Mouse (Mus musculus) heart, embryonic 11.5 days (tissue): ENCODE data around the gene Ms4a15. TPM values are rescaled to one million over a fixed set of nuclear protein-coding genes. Genes with fewer than 3 reads are reported as not detected.

Experiments
- ATAC-seq: fragments of 200-750 bp; cut with Nextera tagmentation; replicated peaks from 2 replicates; pipeline ENCODE4 v1.8.0; 2017; ENCODE audit warnings: moderate library complexity; ENCODE audit not compliant: insufficient number of reproducible peaks, low FRiP score, low TSS enrichment
- H3K27ac ChIP-seq: fragments of 300-500 bp; sonication (generic); 2 replicates; pipeline ENCODE4 v1.5.1; 2014; ENCODE audit warnings: mild to moderate bottlenecking, low read depth, low read length
- H3K27me3 ChIP-seq: fragments of 300-500 bp; sonication (generic); 2 replicates; pipeline ENCODE4 v1.6.1; 2014; ENCODE audit warnings: mild to moderate bottlenecking, low read length, mixed read lengths; ENCODE audit not compliant: control insufficient read depth, insufficient read depth
- H3K36me3 ChIP-seq: fragments of 300-500 bp; sonication (generic); 2 replicates; pipeline ENCODE4 v1.6.1; 2014; ENCODE audit warnings: mild to moderate bottlenecking, low read length, moderate library complexity, mixed read lengths; ENCODE audit not compliant: control insufficient read depth, insufficient read depth
- H3K4me1 ChIP-seq: fragments of 300-500 bp; sonication (generic); 2 replicates; pipeline ENCODE4 v1.6.1; 2014; ENCODE audit warnings: low read length; ENCODE audit not compliant: control insufficient read depth, insufficient read depth
- H3K4me2 ChIP-seq: fragments of 300-500 bp; sonication (generic); 2 replicates; pipeline ENCODE4 v1.6.1; 2014; ENCODE audit warnings: mild to moderate bottlenecking, moderate library complexity
- H3K4me3 ChIP-seq: fragments of 300-500 bp; sonication (generic); 2 replicates; pipeline ENCODE4 v1.5.1; 2014; ENCODE audit warnings: low read depth, low read length
- H3K9ac ChIP-seq: fragments of 300-500 bp; sonication (generic); 2 replicates; pipeline ENCODE4 v1.6.1; 2014; ENCODE audit warnings: mild to moderate bottlenecking, low read depth, low read length, moderate library complexity
- H3K9me3 ChIP-seq: fragments of 300-500 bp; sonication (generic); replicated peaks from 2 replicates; pipeline ENCODE4 v1.6.1; 2016; ENCODE audit warnings: low read length; ENCODE audit not compliant: control insufficient read depth
- WGBS: fragments of 180-500 bp; shearing (Covaris S2); extraction: QIAGEN DNeasy Blood & Tissue Kit; methylation state at CpG from one replicate; pipeline ENCODE4 v1.1.7; 2014; ENCODE audit not compliant: insufficient replicate concordance; 5-methylcytosine and 5-hydroxymethylcytosine counted together
- polyA plus RNA-seq: library from polyadenylated mRNA; unstranded; fragments of >200 nt; fragmentation: Nextera tagmentation; extraction: Ambion mirVana; gene quantifications from 2 replicates; pipeline ENCODE4 v1.2.1, GENCODE M21; 2014

Ms4a15 gene
- polyA plus RNA-seq, 1 experiment from 2014 or later, result not detected

- Histone ChIP-seq H3K4me1 (peaks cover 15% of the 10 kb centered on the region; the same call in 1 of the 2 replicates), H3K27me3 (no peaks in the 10 kb centered on the region), H3K27ac (no peak overlapping the region), H3K9me3 (no peaks in the 10 kb centered on the region), H3K4me3 (peak overlapping the region; percentile 38), H3K36me3 (peaks cover 21% of the 10 kb centered on the region), H3K4me2 (peak overlapping the region; percentile 83), H3K9ac (peak overlapping the region; percentile 56)
- peak; percentile 56; the same call in 1 of the 2 replicates for ATAC-seq
- 19% methylated on average over 37 of the region's 37 CpGs for whole genome bisulfite sequencing
Observed at GRCm38 (mm10) chr19:10940097-10940800, 52.8 kb downstream of the Ms4a15 start.

GRCm38 (mm10) chr19:10938771-10939170 is 54.3 kb downstream of the Ms4a15 start:
- Histone ChIP-seq H3K4me1 (peaks cover 15% of the 10 kb centered on the region; the same call in 1 of the 2 replicates), H3K9me3 (no peaks in the 10 kb centered on the region), H3K27ac (no peak overlapping the region), H3K4me3 (no peak overlapping the region), H3K36me3 (peaks cover 10% of the 10 kb centered on the region; the same call in 1 of the 2 replicates), H3K27me3 (no peaks in the 10 kb centered on the region), H3K9ac (no peak overlapping the region), H3K4me2 (no peak overlapping the region)
- 14% methylated on average over 3 of the region's 3 CpGs for WGBS
- no peak for ATAC-seq

- H3K36me3 ChIP-seq, result no peaks in the 10 kb centered on the region
- peaks cover 15% of the 10 kb centered on the region; the same call in 1 of the 2 replicates for H3K4me1 ChIP-seq
- H3K9ac ChIP-seq, result 0 out of 2 replicates have a peak within 1 kb of the TSS, but pooled peaks have one; percentile 44
- no peaks in the 10 kb centered on the region for H3K27me3 ChIP-seq
- no peak within 1 kb of the TSS for H3K4me3 ChIP-seq
- no peak within 1 kb of the TSS for H3K27ac ChIP-seq
- H3K9me3 ChIP-seq, result no peaks in the 10 kb centered on the region
- WGBS, result 16% methylated on average over 5 of the region's 5 CpGs
- H3K4me2 ChIP-seq, result 0 out of 2 replicates have a peak within 1 kb of the TSS, but pooled peaks have one; percentile 9
- no peak for ATAC-seq
Observed at GRCm38 (mm10) chr19:10937110-10937563, 55.9 kb downstream of the Ms4a15 start, which contains the start of gene Ptgdr2. Gene Ptgdr2, plus strand, starts transcription at chr19:10937160.

- no peak for ATAC-seq
Observed at GRCm38 (mm10) chr19:10936077-10936476, 57.0 kb downstream of the Ms4a15 start.

GRCm38 (mm10) chr19:10935029-10935428 is 58.0 kb downstream of the Ms4a15 start:
- Histone ChIP-seq H3K27ac (peak overlapping the region; percentile 62; the same call in 1 of the 2 replicates), H3K9me3 (no peaks in the 10 kb centered on the region), H3K27me3 (no peaks in the 10 kb centered on the region), H3K4me2 (no peak overlapping the region), H3K9ac (no peak overlapping the region), H3K36me3 (no peaks in the 10 kb centered on the region), H3K4me3 (no peak overlapping the region), H3K4me1 (peaks cover 5% of the 10 kb centered on the region; the same call in 1 of the 2 replicates)
- ATAC-seq, result no peak
- WGBS, result 23% methylated on average over 5 of the region's 5 CpGs

More at GRCm38 (mm10) chr19:10936077-10936476, 57.0 kb downstream of the Ms4a15 start:
- H3K9ac ChIP-seq, result no peak overlapping the region
- H3K4me3 ChIP-seq, result no peak overlapping the region
- peaks cover 15% of the 10 kb centered on the region; the same call in 1 of the 2 replicates for H3K4me1 ChIP-seq
- H3K4me2 ChIP-seq, result no peak overlapping the region
- no peaks in the 10 kb centered on the region for H3K9me3 ChIP-seq
- H3K27me3 ChIP-seq, result no peaks in the 10 kb centered on the region
- no peaks in the 10 kb centered on the region for H3K36me3 ChIP-seq
- WGBS, result 88% methylated on average over 5 of the region's 5 CpGs
- no peak overlapping the region for H3K27ac ChIP-seq

- Histone ChIP-seq H3K36me3 (no peaks in the 10 kb centered on the region), H3K9ac (no peak overlapping the region), H3K4me1 (no peaks in the 10 kb centered on the region), H3K4me2 (no peak overlapping the region), H3K4me3 (no peak overlapping the region), H3K27ac (no peak overlapping the region), H3K9me3 (no peaks in the 10 kb centered on the region), H3K27me3 (no peaks in the 10 kb centered on the region)
- WGBS, result 53% methylated on average over 2 of the region's 2 CpGs
- no peak for ATAC-seq
Observed at GRCm38 (mm10) chr19:10930641-10931040, 62.4 kb downstream of the Ms4a15 start.

Other genes starting within 250 kb of the Ms4a15 start
- not detected in 2 replicates for gene Cd6, start 163.2 kb downstream of the Ms4a15 start, polyA plus RNA-seq
- gene Slc15a3, start 153.5 kb downstream of the Ms4a15 start, polyA plus RNA-seq, result 0.19 and 0.31 TPM in 2 replicates
- 35.5 and 37.2 TPM in 2 replicates for gene Tmem132a, start 123.3 kb downstream of the Ms4a15 start, polyA plus RNA-seq
- gene Tmem109, start 111.2 kb downstream of the Ms4a15 start, polyA plus RNA-seq, result 66.7 and 71.0 TPM in 2 replicates
- 33.0 and 39.4 TPM in 2 replicates for gene Prpf19, start 98.0 kb downstream of the Ms4a15 start, polyA plus RNA-seq
- gene Zp1, start 72.6 kb downstream of the Ms4a15 start, polyA plus RNA-seq, result not detected in 2 replicates
- gene Ptgdr2, start 56.1 kb downstream of the Ms4a15 start, polyA plus RNA-seq, result 0.27 TPM in 2 replicates
- 17.7 and 18.9 TPM in 2 replicates for gene Ccdc86, start 44.0 kb downstream of the Ms4a15 start, polyA plus RNA-seq
- not detected in 2 replicates for gene Ms4a10, start 18.6 kb downstream of the Ms4a15 start, polyA plus RNA-seq
- not detected in 2 replicates for gene Ms4a18, start 24.8 kb upstream of the Ms4a15 start, polyA plus RNA-seq
- not detected in 2 replicates for gene Ms4a8a, start 87.9 kb upstream of the Ms4a15 start, polyA plus RNA-seq
- not detected in 2 replicates for gene 1700017D01Rik, start 137.6 kb upstream of the Ms4a15 start, polyA plus RNA-seq
- not detected in 2 replicates for gene 1700025F22Rik, start 172.1 kb upstream of the Ms4a15 start, polyA plus RNA-seq
- gene Ms4a13, start 203.5 kb upstream of the Ms4a15 start, polyA plus RNA-seq, result not detected in 2 replicates
- not detected in 2 replicates for gene Ms4a12, start 239.2 kb upstream of the Ms4a15 start, polyA plus RNA-seq